Mouse (Mus musculus): ENCODE data around the gene Eif3f. TPM values are rescaled to one million over a fixed set of nuclear protein-coding genes. Genes with fewer than 3 reads are reported as not detected.

Eif3f gene
- polyA plus RNA-seq, 1 experiment from 2014 or later, result 49.2 TPM

Other genes with a start within 250 kb of the Eif3f start
- gene Olfr512, start 221.1 kb upstream of the Eif3f start, polyA plus RNA-seq (2015; fragmentation: Nextera tagmentation; extraction: Ambion mirVana), result not detected in 2 replicates
- gene Olfr513, start 183.4 kb upstream of the Eif3f start, polyA plus RNA-seq (2015; fragmentation: Nextera tagmentation; extraction: Ambion mirVana), result not detected in 2 replicates
- gene Olfr514, start 108.4 kb upstream of the Eif3f start, polyA plus RNA-seq (2015; fragmentation: Nextera tagmentation; extraction: Ambion mirVana), result not detected in 2 replicates
- not detected in 2 replicates for gene Olfr516, start 83.9 kb upstream of the Eif3f start, polyA plus RNA-seq (2015; fragmentation: Nextera tagmentation; extraction: Ambion mirVana)
- not detected in 2 replicates for gene Olfr517, start 62.0 kb upstream of the Eif3f start, polyA plus RNA-seq (2015; fragmentation: Nextera tagmentation; extraction: Ambion mirVana)
- not detected in 2 replicates for gene Olfr518, start 49.4 kb upstream of the Eif3f start, polyA plus RNA-seq (2015; fragmentation: Nextera tagmentation; extraction: Ambion mirVana)
- gene Olfr519, start 40.0 kb upstream of the Eif3f start, polyA plus RNA-seq (2015; fragmentation: Nextera tagmentation; extraction: Ambion mirVana), result not detected in 2 replicates
- gene Nlrp10, start 4.2 kb upstream of the Eif3f start, polyA plus RNA-seq (2015; fragmentation: Nextera tagmentation; extraction: Ambion mirVana), result 20.7 and 23.3 TPM in 2 replicates
- gene Tub, start 15.9 kb downstream of the Eif3f start, polyA plus RNA-seq (2015; fragmentation: Nextera tagmentation; extraction: Ambion mirVana), result 0.76 and 0.89 TPM in 2 replicates
- gene Ric3, start 148.9 kb downstream of the Eif3f start, polyA plus RNA-seq (2015; fragmentation: Nextera tagmentation; extraction: Ambion mirVana), result 0.45 and 0.68 TPM in 2 replicates
- gene Lmo1, start 240.8 kb downstream of the Eif3f start, polyA plus RNA-seq (2015; fragmentation: Nextera tagmentation; extraction: Ambion mirVana), result 2.1 and 3.2 TPM in 2 replicates

Data from heart, embryonic 16.5 days (tissue).